Mouse (Mus musculus) megakaryocyte-erythroid progenitor cell, adult 5-6 weeks (primary cell): Measurements from ENCODE around the gene Tulp1. TPM values are rescaled to one million over a fixed set of nuclear protein-coding genes. Genes with fewer than 3 reads are reported as not detected.
"Not testable (repeated sequence)": the region's sequence is repeated elsewhere in the genome, so short reads cannot be mapped to it uniquely, and the experiment has no call there.

ENCODE experiments used
- ATAC-seq: replicated peaks from 2 replicates; pipeline ENCODE4 v1.8.0; 2016; ENCODE audit warnings: mild to moderate bottlenecking, inconsistent platforms; ENCODE audit not compliant: severe bottlenecking, poor library complexity, low FRiP score, low TSS enrichment
- total RNA-seq, 2 experiments: library from RNA; stranded (forward) in 1 of 2; stranded (reverse) in 1 of 2; fragments of 200-1000, 215-1000 nt in 1 of 2; fragments of >200 nt in 1 of 2; fragmentation: Nextera tagmentation in 1 of 2; gene quantifications; 2 replicates each; pipeline ENCODE4 v1.2.3; 2014 to 2017

Gene Tulp1
- total RNA-seq (2014; fragmentation: Nextera tagmentation) (not detected in 2 replicates), total RNA-seq (2017) (0.99 TPM in 1 of 2 replicates, not detected in the other)

DNA sequence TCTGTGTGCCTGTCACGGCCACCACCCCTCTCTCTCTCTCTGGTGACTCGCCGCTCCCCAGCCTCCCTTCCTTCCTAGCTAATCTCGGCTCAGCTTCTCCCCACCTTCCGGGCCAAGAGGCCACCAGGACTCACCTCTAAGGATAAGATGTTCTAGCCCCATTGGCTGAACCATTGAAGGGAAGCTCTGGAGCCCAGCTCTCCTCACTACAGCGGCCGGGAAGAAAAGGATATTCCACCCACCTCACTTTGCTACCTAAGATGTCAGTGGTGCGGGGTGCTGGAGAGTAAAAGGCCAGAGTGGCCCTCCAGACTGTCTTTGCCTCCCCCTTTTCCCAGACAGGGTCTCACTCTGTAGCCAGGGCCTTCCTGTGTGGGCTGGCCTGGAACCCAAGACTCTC, at the start of gene Tulp1:
TSS of gene Tulp1 (minus strand) at position 101 of the 400 bp plus-strand sequence.
- ATAC-seq, result no peak

DNA sequence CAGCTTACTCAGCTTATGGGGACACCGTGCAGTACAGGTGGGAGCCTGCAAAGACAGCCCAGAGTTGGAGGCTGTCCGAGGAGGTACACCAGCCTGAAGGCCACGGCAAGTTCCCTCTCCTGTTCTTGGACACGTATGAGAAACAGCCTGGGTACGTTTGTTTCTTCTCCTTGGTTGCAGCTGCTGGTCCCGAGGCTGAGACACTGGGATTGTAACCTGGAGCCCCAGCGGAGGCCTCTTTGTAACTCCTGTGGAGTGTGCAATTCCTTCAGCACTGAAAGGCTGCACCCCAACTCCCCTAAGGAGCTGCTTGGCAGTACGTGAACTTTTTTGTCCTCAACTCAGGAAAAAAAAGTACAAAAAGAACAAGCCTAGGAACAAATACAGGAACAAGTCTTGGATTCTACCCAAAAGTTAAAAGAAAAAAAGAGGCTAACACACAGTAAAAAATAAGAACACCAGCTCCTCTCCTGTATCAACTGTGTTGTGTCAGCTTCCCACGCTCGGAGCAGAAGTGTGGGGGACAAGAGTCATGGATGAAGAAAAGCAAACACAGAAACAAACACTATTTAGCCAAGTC, 46.4 kb upstream of the Tulp1 start:
- no peak for ATAC-seq

GRCm38 (mm10) chr17:28410731-28411130, 45.7 kb upstream of the Tulp1 start:
- no peak for ATAC-seq

DNA sequence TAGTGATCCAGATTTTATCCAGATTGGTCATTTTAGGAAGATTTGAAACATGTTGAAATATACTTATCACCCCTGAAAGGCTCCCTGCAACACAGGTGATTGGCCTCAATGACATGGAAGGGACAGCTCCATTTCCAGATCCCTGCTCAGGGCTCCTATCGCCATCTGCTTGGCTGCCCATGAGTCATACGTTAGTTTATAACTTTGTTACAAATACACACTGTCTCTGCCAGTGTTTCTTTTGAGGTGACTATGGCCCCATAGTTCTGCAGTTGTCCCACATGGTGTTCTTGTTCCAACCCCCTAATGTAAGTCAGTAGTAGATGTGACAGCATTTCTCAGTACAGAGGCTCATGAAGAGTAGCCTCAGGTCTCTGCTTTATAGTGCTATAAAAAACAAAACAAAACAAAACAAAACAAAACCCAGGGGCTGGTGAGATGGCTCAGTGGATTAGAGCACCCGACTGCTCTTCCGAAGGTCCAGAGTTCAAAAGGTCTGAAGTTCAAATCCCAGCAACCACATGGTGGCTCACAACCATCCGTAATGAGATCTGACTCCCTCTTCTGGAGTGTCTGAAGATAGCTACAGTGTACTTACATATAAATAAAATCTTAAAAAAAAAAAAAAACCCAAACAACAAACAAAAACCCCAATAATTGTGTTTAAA, 43.4 kb upstream of the Tulp1 start:
- no peak for ATAC-seq

GRCm38 (mm10) chr17:28407418-28408250, 42.6 kb upstream of the Tulp1 start:
- peak; percentile 92 for ATAC-seq

- ATAC-seq, result no peak
Measured at GRCm38 (mm10) chr17:28406471-28406870, 41.4 kb upstream of the Tulp1 start.

- ATAC-seq, result not testable (repeated sequence)
Measured at GRCm38 (mm10) chr17:28404745-28405144, 39.7 kb upstream of the Tulp1 start.

DNA sequence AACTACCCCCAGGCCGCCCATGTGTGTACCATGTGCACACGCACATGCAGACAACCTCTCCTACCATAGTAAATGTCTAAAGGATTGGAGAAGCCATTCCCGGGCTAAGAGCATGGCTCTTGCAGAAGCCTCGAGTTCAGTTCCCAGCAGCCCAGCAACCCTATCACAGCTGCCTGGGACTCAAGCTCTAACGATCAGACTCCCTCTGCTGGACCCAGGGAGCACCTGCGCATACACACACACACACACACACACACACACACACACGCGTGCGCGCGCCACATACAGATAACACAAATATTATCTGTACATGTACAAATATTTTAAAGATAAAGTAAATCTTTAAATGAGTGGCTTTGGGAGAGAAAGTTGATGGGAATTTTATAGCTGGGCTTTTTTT, 39.3 kb upstream of the Tulp1 start:
- ATAC-seq, result no peak

GRCm38 (mm10) chr17:28394994-28395393, 30.0 kb upstream of the Tulp1 start:
- ATAC-seq, result no peak

DNA sequence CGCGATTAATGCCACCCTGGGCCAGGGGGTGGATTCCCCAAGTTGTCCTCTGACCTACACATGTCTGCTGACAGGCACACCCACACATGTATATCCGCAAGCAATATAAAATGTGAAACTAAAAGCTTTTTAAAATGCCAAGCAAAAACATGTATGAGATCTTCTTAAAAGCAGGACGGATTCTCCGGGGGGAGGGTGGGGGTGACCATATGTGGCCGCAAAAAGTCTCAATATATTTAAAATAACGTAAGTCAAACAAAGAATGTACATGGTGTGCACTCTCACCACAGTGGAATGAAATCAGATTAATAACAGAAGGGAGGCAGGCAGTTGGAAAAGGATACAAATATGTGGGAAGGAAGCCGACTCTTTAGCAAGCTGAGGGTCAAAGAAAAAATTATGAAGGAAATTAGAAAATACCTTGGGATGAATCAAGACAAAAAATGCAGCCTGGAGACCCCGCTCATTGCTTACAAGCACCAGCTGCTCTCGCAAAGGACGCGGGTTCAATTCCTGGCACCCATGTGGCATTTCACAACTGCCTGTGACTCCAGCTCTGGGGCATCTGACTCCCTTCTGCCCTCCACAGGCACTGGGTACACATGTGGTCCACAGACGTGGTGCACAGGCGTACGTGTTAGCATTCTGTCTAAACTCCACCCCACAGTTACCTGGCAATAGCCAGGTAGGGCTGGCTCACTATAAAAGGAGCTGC, 29.2 kb upstream of the Tulp1 start:
- no peak for ATAC-seq

GRCm38 (mm10) chr17:28391568-28392432, 26.8 kb upstream of the Tulp1 start:
- peak; percentile 26; the same call in 1 of the 2 replicates for ATAC-seq

DNA sequence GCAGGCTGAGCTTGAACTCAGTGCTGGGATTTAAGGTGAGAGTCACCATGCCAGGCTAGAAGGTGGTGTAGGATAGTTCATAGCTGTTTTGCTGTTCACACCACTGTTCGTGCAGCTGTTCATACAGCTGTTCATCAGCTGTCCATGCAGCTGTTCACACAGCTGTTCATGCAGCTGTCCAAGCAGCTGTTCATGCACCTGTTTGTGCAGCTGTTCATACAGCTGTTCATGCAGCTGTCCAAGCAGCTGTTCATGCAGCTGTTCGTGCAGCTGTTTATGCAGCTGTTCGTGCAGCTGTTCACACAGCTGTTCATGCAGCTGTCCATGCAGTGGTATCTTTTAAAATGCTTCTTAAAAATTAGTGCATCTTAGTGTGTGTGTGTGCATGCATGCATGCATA, 23.5 kb upstream of the Tulp1 start:
- no peak for ATAC-seq

DNA sequence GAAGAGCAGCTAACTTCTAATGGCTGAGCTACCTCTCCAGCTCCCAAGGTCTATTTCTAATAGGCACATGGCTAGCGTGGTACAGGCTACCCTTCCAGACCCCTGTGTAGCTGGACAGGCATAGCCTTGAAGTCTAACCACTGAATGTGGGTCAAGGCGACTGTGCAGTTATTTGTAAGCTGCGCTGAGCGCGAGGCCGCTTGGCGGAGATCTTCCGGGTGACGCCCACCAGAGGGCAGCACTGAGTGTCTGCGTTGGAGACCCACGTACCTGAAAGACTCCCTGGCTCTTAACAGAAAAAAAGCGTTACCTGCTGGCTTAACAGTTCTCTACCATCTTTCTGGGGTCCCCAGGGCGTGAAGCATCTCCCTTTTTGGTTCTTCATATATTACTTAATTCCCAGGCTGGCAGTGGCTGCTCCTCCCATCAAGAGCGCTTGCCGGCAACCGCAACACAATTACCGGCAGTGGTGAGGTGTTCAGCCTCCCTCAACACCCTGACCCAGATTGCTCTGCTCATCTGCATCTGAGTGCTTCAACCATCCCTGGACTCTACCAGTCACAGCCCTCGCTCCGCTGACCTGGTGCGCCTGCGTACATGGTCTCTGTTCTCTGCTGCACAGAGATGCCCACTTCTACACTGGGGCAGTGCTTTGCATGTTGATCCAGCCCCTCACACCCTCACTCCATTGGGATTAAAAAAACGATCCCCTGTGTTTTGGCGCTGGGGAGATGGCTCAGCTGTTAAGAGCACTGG, 21.3 kb upstream of the Tulp1 start:
- ATAC-seq, result 0 out of 2 replicates have a peak, but pooled peaks have one; percentile 59

DNA sequence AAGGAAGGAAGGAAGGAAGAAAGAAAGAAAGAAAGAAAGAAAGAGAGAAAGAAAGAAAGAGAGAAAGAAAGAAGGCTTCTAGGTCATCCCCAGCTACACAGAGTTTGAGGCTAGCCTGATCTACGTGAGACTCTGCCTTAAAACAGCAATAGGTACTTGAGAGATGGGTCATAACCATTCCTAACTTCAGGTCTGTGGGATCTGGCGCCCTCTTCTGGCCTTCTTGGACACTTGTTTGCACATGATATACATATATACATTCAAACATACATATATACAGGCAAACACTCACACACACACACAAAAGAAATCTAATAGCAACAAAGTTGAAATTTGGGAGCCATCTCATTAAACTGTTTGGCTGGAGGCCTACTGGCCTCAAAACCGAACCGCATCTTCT, 19.3 kb upstream of the Tulp1 start:
- no peak for ATAC-seq

DNA sequence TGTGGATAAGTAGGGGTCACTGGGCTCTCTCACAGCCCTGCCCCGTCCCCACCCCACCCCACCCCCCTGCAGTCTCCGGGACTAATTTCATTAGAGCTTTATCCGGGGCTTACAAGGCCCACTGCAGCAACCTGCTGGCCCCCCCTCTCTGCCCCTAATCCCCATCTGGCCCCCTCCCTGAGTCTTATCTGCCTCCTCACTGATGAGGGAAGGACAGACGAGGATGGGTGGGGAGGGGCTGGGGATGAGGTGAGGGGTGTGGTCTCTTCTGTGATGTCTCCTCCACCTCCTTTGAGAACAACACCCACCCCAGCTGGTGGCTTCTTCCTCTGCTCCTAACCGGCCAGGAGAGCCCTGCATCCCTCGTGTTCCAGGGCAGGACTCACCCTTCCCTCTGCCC, 15.2 kb upstream of the Tulp1 start:
- no peak for ATAC-seq

- peak; percentile 58 for ATAC-seq
Measured at GRCm38 (mm10) chr17:28375592-28376061, 10.6 kb upstream of the Tulp1 start.

DNA sequence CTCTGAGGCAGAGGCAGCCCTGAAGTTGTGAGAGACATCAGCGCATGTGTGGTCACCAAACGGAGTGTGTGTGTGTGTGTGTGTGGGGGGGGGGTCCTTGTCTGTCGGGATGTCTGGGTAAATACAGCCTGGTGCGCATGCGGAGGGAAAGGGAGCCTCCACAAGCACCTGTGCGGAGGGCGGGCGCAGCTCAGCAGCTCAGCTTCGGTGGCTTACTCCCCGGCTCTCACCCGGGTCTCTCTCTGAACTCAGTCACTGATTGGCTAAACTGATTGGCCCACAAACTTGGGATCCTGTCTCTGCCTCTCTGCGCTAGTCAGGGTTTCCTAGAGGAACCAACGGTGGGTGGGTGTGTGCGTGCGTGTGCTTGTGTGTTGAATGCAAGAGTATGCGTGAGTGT, 9.5 kb upstream of the Tulp1 start:
- no peak for ATAC-seq

DNA sequence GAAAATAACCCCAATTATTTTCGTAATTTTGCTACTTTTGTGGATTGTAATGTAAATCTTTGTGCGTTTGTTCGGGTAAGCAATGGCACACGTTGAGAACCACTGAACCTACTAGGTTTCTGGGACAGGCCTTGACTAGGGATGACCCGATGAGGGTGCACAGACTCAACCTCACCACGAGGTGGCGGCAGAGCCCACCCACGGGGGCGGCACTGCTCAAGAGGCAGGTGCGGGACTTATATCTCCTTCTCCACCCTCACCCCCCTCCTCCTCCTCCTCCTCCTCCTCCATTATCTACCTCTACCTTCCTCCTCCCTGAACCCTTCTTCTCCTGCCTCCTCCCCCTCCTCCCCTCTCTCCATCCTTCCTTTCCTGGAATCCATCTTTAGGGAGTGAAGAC, 8.8 kb upstream of the Tulp1 start:
- ATAC-seq, result peak; percentile 83
